Comparison of ENCODE assay signal across 8 mouse cellular contexts in the genomic region with DNA sequence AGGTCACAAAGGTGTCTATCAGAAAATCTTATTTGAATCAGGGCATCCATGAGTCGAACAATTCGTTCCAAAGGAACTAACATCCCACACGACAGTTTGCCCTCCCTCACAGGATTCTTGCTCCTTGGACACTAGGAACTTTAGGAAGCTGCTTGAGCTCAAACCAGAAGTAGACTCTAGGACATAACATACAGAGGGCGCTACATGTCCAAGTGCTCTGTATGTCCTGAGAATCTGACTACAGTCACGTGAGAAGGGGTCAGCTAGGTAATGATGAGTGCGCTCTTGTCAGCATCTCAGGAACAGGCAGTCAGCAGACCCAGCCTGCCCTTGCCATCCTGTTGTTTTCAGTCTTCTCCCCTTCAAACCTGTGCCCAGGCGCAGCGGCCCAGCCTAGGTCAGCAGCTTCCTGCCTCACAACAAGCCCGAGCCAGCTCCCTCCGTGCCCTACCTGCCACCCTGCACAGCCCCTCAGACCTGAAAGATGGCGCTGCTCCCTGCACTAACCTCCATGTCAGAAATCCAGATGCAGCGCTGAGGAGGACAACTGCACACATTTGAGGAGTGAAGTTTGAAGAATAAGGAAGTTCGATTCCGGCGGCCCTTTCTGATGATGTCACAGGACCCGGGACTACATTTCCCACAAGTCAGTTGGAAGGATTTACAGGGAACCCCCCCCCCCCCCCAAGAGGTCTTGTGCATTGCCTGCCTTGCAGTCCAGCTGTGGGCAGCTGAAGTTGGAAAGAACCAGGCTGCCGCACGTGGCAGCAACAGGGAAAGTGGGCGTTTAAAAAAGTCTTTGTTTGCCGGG. TPM values are rescaled to one million over a fixed set of nuclear protein-coding genes. Genes with fewer than 3 reads are reported as not detected.
DNase-seq lines count a peak whose midpoint lies in the region; ATAC-seq and TF ChIP-seq lines count a peak whose summit lies in the region.

Zfp729b (minus strand) TSS at position 642 of the 811 bp plus-strand sequence.

- H3K9ac ChIP-seq in ES-E14 (ENCODE audit: insufficient read depth, low read depth, low read length, poor library complexity, severe bottlenecking): peak within 1 kb of the TSS; percentile 47
- peak within 1 kb of the TSS; percentile 71 for H3K9ac ChIP-seq in forebrain, embryonic 15.5 days (replicated peaks)

- ATAC-seq in forebrain, embryonic 15.5 days (replicated peaks): peak; percentile 97
- ATAC-seq in neutrophil, adult 5-6 weeks (ENCODE audit: extremely low read depth, insufficient number of reproducible peaks, low FRiP score, poor library complexity, severe bottlenecking): peak; percentile 94

- H3K27me3 ChIP-seq in forebrain, embryonic 15.5 days: no peaks in the 10 kb centered on the region

- WGBS in forebrain, embryonic 15.5 days: 2% methylated on average over 20 of the region's 20 CpGs
- 2% methylated on average over 20 of the region's 20 CpGs for WGBS in lung, adult 2 months

- H3K9me3 ChIP-seq in ES-E14 (ENCODE audit: control insufficient read depth, insufficient read depth, low read depth, low read length): 0 out of 2 replicates have a peak, but pooled peaks cover 2% of the 10 kb centered on the region
- no peaks in the 10 kb centered on the region for H3K9me3 ChIP-seq in forebrain, embryonic 15.5 days

- H3K36me3 ChIP-seq in ES-E14 (ENCODE audit: control insufficient read depth, insufficient read depth, low read length, poor library complexity, severe bottlenecking): no peaks in the 10 kb centered on the region
- 0 out of 2 replicates have a peak, but pooled peaks cover 2% of the 10 kb centered on the region for H3K36me3 ChIP-seq in forebrain, embryonic 15.5 days

- peak; percentile 20; the same call in 1 of the 2 replicates for TF ChIP-seq POLR2A in lung, adult 2 months (IDR thresholded peaks at IDR 0.05; ENCODE audit: borderline replicate concordance, extremely low read depth, low read depth, low read length)

- DNase-seq in ES-E14 (ENCODE audit: low read depth, low spot score): peak; percentile 69
- DNase-seq in cerebellum, adult 11-12 months: peak; percentile 84
- DNase-seq in heart, postnatal 25 days (ENCODE audit: low spot score): peak; percentile 74
- peak; percentile 80 to 95 for DNase-seq in layer of hippocampus, adult 18-20 months (ENCODE audit: low spot score in 2 of 2)
- DNase-seq in lung, adult 2 months: peak; percentile 92
- peak; percentile 73 to 85 for DNase-seq in thymus, adult 18-20 months

- peak within 1 kb of the TSS; percentile 72 for H3K4me2 ChIP-seq in forebrain, embryonic 15.5 days (replicated peaks)

- no peaks in the 10 kb centered on the region for H3K4me1 ChIP-seq in ES-E14 (ENCODE audit: control insufficient read depth in 2 of 2, insufficient read depth in 2 of 2, low read length in 2 of 2, poor library complexity in 1 of 2)
- H3K4me1 ChIP-seq in forebrain, embryonic 15.5 days: peaks cover 9% of the 10 kb centered on the region
- H3K4me1 ChIP-seq in lung, adult 2 months (ENCODE audit: control insufficient read depth, insufficient read depth, low read length): no peaks in the 10 kb centered on the region; the same call in 1 of the 2 replicates

- H3K27ac ChIP-seq in ES-E14 (ENCODE audit: insufficient read depth, low read depth, low read length, poor library complexity, severe bottlenecking): no peak within 1 kb of the TSS
- H3K27ac ChIP-seq in forebrain, embryonic 15.5 days (replicated peaks): peak within 1 kb of the TSS; percentile 69

- TF ChIP-seq CTCF in lung, adult 2 months (IDR thresholded peaks at IDR 0.05; ENCODE audit: insufficient read depth, low read length): no peak

- intact Hi-C loops in heart, postnatal 25 days (cut with DNase I): loop anchor here (2.0 kb wide), 2 partner anchors 74 to 116 kb away; no protein-coding TSS in a partner anchor

- H3K4me3 ChIP-seq in ES-E14 (ENCODE audit: insufficient read depth in 1 of 2, low read depth in 1 of 2, low read length in 2 of 2, poor library complexity in 1 of 2, severe bottlenecking in 1 of 2): peak within 1 kb of the TSS; percentile 70
- peak within 1 kb of the TSS; percentile 89 for H3K4me3 ChIP-seq in forebrain, embryonic 15.5 days
- peak within 1 kb of the TSS; percentile 84 for H3K4me3 ChIP-seq in lung, adult 2 months (replicated peaks; ENCODE audit: extremely low read depth, low read depth, low read length)

- in situ Hi-C loops in ES-E14 (cut with MboI; ENCODE audit: low sequenced_read_pairs in 2 of 2, unreplicated experiment in 2 of 2): no loop called here

TF ChIP-seq in ES-E14, 5 proteins besides CTCF, POLR2A, EP300 and RAD21:
- TF ChIP-seq CHD2 (IDR thresholded peaks at IDR 0.05; ENCODE audit: low read depth, low read length) (no peak), HCFC1 (IDR thresholded peaks at IDR 0.05; ENCODE audit: borderline replicate concordance, insufficient read depth, low read length) (peak; percentile 82)
TF ChIP-seq in ES-E14: peak in this region for 1.

RNA-seq across cellular contexts. Expression of gene Zfp729b, which starts in this region (rescaled TPM):
- 23.2 and 25.1 TPM in 2 replicates for total RNA-seq in ES-E14 (2012; rRNA removed)
- 5.2 and 6.7 TPM in 2 replicates for polyA plus RNA-seq in forebrain, embryonic 15.5 days (2015; fragmentation: Nextera tagmentation; extraction: Ambion mirVana)
- 1 to 10 TPM; 4.0 to 5.6 TPM for total RNA-seq in heart, postnatal 25 days (2021)
- total RNA-seq in layer of hippocampus, adult 18-20 months (2021): 1 to 10 TPM; 7.7 to 8.1 TPM
- 0.40 and 0.63 TPM in 2 replicates for polyA plus RNA-seq in lung, adult 2 months (2012; rRNA removed)
- 29.2 and 30.2 TPM in 2 replicates for total RNA-seq in neutrophil, adult 5-6 weeks (2017)

Comparison
In these comparisons a context has a peak if more than half of its experiments do, and no peak if none do; other contexts are left out.
1. Peak in DNase-seq and H3K4me3 ChIP-seq in lung, adult 2 months; RNA of the gene not detected or under 1 TPM.